Mouse (Mus musculus): ENCODE measurements around the gene Hdac9.
"Not testable (repeated sequence)": the region's sequence is repeated elsewhere in the genome, so short reads cannot be mapped to it uniquely, and the experiment has no call there.

Gene Hdac9

DNA sequence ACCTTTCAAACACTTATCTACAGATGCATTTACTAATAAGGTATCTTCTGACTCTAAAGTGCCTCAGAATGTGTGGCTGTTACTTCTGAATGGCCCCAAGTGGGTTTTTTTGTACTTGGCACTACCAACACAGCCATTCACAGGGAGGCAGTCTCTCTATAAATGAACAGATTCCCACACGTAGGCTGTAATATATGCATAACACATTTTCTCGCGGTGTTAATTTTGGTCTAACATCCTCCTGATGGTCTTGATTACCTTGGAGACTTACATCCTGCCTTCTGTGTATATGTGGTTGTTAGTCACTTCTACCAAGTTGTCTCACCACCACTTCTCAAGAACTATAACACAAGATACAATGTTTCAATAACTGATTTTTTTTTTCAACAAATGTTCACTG, 419.2 kb downstream of the Hdac9 start:
- DNase-seq (ENCODE audit: low spot score in 2 of 2), result no peak

DNA sequence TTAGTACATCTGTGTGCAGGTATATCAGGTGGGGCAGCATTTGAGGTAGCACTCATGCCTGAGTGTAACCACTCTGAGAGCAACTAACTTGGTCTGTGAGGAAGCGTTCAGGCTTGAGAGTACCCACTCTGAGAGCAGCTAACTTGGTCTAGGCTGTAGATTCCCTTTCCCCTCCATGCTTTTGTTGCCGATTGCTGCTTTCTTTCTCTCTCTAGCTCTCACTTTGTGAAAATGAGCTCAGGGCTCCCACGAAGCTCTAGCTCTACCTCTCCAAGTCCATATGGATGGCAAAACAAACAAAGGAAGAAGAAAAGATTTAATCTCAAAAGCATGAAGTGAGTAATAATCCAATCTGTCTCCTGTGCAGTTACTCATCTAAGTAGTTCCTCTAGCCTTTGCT, 421.0 kb downstream of the Hdac9 start:
- no peak for DNase-seq (ENCODE audit: low spot score in 2 of 2)

DNA sequence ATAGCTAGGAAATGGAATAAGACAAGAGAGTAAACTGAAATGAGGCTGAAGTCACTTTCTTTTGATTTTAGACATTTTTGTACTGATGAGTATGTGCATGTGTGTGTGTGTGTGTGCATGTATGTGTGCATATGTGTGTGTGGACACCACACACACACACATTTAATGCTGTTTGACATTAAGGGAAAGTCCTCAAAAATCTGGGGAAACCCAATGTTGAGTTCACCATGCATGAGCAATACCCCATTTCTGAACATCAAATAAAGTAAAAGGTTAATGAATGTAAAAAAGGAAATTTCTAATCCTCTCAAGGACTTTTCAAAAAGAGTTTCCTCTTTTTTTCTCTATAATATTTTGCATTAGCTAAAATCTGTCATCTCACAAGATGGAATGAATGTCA, 427.3 kb downstream of the Hdac9 start:
- no peak for DNase-seq (ENCODE audit: low spot score in 2 of 2)

- no peak for DNase-seq (ENCODE audit: low spot score in 2 of 2)
Observed at GRCm38 (mm10) chr12:34487666-34488065, 429.2 kb downstream of the Hdac9 start.

GRCm38 (mm10) chr12:34487021-34487420, 429.9 kb downstream of the Hdac9 start:
- DNase-seq (ENCODE audit: low spot score in 2 of 2), result no peak

GRCm38 (mm10) chr12:34486016-34486415, 430.9 kb downstream of the Hdac9 start:
- DNase-seq (ENCODE audit: low spot score in 2 of 2), result no peak

DNA sequence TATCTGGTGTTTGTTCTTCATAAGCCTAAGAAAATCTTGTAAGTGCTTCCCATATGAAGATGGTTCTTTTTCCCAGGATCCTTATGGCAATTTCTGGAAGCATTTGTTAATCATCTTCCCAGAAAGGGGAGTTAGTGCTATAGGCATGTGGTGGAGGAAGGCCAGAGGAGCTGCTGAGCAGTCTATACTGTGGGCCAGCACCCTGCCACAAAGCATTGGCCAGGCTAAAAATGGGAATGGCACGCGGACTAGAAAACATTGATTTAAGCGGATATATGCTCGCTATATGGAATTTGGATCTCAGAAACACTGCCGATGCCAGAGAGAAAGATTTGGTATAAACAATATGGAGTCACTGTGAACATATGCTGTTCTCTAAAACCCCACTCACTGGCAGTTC, 435.2 kb downstream of the Hdac9 start:
- DNase-seq (ENCODE audit: low spot score in 2 of 2), result no peak

- DNase-seq (ENCODE audit: low spot score in 2 of 2), result no peak
Observed at GRCm38 (mm10) chr12:34472949-34473651, 443.8 kb downstream of the Hdac9 start.

DNA sequence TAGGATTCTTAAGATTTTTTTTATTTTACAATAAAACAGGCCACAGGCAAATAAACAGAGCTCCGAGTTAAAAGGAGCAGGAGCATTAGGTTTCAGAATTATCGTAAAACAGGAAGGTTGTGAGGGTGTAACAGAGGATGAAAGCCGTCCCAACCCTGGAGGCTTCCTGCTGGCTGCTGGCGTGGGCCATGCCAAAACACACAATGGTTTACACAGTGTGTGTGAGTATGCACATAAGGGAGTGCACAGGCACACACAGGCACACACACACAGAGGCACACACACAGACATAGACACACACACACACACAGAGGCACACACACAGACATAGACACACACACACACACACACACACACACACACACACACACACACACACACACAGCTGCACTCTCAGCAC, 444.4 kb downstream of the Hdac9 start:
- no peak for DNase-seq (ENCODE audit: low spot score in 2 of 2)

GRCm38 (mm10) chr12:34461728-34462127, 455.2 kb downstream of the Hdac9 start:
- DNase-seq (ENCODE audit: low spot score in 2 of 2), result no peak

DNA sequence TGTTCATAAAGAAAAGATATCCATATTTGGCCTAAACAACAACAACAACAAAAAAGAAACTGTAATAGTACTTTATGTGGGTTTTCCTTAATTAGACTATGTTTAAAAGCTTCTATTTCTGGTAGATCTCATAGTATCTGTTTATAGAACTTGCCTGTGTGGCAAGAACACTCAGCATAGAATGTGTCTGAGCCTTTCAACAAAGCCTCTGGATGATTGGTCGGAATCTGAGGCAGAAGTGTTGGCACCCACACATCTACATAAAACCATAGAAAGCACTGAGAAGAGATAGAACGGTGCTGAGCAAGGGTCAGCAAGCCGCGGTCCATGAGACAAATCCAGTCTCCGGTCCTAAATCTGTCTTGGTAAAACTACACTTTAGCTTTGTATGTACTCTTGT, 464.3 kb downstream of the Hdac9 start:
- no peak for DNase-seq (ENCODE audit: low spot score in 2 of 2)

DNA sequence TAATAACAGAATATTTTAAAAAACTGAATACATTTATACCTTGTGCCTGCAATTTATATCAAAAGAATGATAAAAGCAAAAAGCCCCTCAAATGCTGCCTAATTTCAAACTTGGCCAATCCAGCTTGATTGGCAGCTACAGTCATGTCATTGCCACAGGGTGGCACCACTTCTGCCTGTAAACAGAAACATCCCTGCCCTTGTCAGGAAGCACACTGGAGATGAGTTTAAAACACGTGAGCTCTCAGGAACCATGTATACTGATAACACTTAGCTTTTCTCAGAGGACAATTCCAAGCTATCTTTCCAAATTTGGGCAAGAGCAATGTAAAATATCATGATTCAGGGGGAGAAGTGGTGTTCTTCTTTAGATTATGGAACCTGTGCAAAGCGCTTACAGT, 465.7 kb downstream of the Hdac9 start:
- DNase-seq (ENCODE audit: low spot score in 2 of 2), result no peak

- not testable (repeated sequence) for DNase-seq (ENCODE audit: low spot score in 2 of 2)
Observed at GRCm38 (mm10) chr12:34444724-34445123, 472.2 kb downstream of the Hdac9 start.

- no peak for DNase-seq (ENCODE audit: low spot score in 2 of 2)
Observed at GRCm38 (mm10) chr12:34440930-34441329, 476.0 kb downstream of the Hdac9 start.

DNA sequence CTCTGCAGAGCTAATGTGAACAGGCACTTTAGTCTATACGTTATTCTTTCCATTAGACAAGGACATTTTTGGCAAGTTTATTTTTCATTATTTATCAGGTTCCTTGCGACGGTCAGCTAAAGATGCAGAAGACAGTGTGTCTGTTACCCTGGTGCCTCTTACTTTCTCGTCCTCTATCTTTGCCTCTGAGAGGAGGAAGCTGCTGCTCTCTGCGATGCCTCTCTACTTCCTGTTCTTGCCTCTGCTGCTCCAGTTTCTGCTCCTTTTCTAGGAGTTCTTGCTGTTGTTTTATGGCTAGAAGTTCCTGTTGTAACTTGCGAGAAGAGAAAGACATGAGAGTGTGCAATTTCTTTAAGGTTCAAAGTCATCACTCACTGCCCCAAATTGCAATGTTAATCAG, 484.0 kb downstream of the Hdac9 start:
- no peak for DNase-seq (ENCODE audit: low spot score in 2 of 2)

DNA sequence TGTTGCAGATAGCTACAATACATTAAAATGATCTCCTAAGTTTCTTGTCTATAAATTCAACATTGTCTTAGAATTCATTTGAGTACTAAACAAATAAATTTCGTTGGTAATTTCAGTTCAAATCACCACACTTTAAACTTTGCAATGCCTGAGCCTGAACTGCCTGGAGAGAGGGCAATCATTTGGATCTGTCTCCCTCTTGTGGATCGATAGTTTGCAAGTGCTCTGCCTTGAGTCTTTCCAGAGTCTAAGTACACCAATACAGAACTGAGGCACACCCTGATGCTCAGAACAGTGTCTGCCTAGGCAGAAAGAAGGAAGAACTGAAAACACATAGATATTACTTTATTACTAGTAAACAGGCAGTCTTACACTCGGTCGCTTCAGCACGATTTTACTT, 484.4 kb downstream of the Hdac9 start:
- DNase-seq (ENCODE audit: low spot score in 2 of 2), result no peak

DNA sequence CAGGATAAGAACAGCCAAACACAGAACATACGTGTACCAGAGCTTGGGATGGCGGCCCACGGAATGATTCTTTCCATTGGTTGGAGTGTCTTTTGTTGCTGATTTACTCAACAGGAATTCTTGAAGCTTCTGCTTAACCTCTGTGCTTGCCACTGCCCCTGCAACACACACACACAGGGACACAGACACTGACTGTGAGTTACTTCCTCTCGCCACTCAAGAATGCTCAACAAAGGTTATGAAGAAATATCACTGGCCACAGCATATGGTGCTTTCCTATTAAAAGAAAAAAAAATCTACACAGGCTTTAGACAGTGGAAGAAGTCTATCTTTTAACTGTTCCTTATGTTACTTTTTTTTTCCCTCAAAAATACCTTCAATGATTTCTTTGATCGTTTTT, 485.1 kb downstream of the Hdac9 start:
- no peak for DNase-seq (ENCODE audit: low spot score in 2 of 2)

DNA sequence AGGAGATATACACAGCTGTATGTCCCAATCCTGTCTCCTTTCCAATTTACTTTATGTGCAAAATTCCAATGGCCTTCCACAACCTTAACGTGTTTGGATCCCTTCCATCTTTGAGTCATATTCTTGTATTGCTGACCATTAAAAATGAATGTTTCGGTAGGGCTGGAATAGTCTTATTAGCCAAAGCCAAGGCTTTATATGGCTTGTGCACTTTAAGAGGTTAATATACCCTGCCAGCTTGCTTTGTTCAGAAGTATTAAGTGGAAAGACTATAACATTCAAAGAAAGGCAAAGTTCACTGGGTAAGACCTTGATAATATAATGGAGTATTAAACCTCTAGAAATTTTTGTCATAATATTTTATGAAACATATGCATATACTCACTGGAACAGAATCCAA, 491.4 kb downstream of the Hdac9 start:
- no peak for DNase-seq (ENCODE audit: low spot score in 2 of 2)

- no peak for DNase-seq (ENCODE audit: low spot score in 2 of 2)
Observed at GRCm38 (mm10) chr12:34408139-34408538, 508.8 kb downstream of the Hdac9 start.

GRCm38 (mm10) chr12:34407143-34407542, 509.8 kb downstream of the Hdac9 start:
- DNase-seq (ENCODE audit: low spot score in 2 of 2), result no peak

DNA sequence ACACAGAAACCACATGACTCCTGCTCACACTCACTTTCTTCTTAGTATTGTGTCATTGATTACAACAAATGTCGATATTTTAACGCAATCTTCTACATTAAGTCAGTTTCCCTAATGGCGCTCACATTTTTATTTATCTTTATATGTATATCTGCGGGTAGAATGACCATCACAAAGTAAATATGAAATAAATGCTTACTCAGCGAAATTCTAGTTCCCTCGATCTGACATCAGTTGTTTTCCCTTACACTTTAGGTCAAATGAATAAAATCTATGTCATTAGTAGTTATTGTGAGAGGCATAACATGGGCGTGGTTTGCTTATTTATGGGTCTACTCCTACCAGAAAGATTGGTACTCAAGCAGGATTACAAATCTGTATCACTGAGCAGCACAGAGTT, 514.8 kb downstream of the Hdac9 start:
- no peak for DNase-seq (ENCODE audit: low spot score in 2 of 2)

DNA sequence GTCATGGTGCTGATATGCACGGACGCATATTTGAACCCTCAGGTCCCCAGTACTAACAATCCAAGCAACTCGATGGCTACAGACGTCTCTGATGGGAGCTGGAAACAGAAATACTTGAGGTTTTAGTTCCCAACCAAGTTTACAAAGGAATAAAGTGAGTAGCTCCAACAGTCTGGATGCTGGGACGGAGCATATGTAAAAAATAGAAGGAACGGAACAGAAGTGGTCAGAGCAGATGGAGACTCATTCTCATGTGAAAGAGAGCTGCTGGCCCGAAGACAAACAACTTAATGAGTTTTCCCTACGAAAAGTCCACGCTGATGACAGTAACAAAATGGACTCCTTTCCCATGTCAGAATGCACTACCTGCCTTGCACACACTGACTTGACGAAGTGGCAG, 518.3 kb downstream of the Hdac9 start:
- DNase-seq (ENCODE audit: low spot score in 2 of 2), result no peak

DNA sequence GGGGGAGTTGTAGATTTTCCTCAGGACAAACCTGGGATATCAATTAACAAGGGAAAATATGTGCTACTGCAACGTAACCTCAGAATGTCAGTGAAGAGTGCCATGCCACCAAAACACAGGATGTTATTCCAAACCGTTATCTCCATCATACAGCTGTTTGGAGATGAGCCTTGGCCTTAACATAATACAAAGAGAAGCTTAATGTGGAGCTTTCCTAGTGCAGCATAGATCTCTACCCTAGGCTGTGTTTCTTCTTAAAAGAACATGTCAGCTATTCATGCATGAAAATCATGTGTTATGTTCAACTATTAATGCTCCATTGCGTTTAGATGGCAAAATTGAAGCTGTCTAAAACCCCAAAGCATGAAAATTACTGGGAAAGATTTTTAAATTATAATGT, 522.6 kb downstream of the Hdac9 start:
- DNase-seq (ENCODE audit: low spot score in 2 of 2), result no peak

DNA sequence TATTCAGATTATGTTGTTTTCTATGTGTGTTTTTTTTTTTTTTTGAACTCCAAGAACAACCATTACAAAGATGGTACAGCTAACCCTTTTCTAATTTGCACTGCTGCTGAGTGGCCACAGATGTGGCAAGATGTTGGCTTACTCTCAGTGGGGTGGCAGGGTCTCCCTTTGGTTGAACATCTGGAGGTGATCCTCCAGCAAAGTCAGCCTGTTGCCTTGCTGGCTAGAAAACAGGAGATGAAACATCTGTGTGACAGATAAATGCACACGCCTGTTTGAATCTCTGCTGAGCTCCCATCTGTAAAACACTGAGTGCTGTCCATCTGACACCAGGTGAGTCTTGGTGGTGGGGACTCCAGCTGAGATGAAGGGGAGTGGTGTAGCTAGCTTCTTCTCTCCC, 537.2 kb downstream of the Hdac9 start:
- DNase-seq (ENCODE audit: low spot score in 2 of 2), result no peak
